ENCODE assay signal across 24 mouse cellular contexts in the genomic region with DNA sequence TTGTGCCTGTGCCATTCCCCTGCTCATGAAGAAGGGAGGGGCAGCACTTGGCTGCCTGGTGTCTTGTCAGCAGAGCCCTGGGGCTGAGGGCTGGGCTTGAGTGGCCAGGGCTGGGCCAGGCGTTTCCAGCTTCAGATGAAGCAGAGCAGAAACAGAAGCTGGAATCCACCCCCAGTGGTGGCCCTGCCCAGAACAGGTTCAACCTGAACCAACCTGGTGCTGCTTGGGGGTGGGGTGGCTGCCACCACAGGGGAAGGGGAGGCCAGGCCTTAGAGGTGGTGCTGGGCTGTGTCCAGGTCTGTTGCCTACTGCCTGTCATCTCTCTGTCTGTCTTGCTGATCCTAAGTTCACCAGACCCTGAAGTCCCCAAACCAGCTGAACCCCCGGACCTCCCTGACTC. TPM values are rescaled to one million over a fixed set of nuclear protein-coding genes. Genes with fewer than 3 reads are reported as not detected.
DNase-seq lines count a peak whose midpoint lies in the region; ATAC-seq and TF ChIP-seq lines count a peak whose summit lies in the region.
"Had no signal": no experiment of that assay in that cellular context is flagged by ENCODE, and none has a peak within 500 bp of the region (broad histone marks: within the 10 kb centered on the region; RNA-seq: fewer than 3 reads in every experiment).

No protein-coding gene starts in this region.

- H3K9me3 ChIP-seq in kidney, embryonic 16.5 days (ENCODE audit: low read length), result no peaks in the 10 kb centered on the region
- H3K9me3 ChIP-seq in stomach, embryonic 14.5 days (ENCODE audit: control insufficient read depth, low read depth, low read length), result no peaks in the 10 kb centered on the region
- no peaks in the 10 kb centered on the region for H3K9me3 ChIP-seq in stomach, postnatal 0 days (ENCODE audit: control insufficient read depth, low read length)
- H3K9me3 ChIP-seq: embryonic facial prominence, embryonic 13.5 days; forebrain, embryonic 10.5 days; heart, embryonic 10.5 days; hindbrain, embryonic 12.5 days had no signal

- H3K36me3 ChIP-seq in kidney, embryonic 16.5 days (ENCODE audit: insufficient read depth, low read length), result no peaks in the 10 kb centered on the region
- H3K36me3 ChIP-seq in kidney, adult 2 months (ENCODE audit: control insufficient read depth, insufficient read depth, low read length), result no peaks in the 10 kb centered on the region
- no peaks in the 10 kb centered on the region for H3K36me3 ChIP-seq in stomach, embryonic 14.5 days (ENCODE audit: control insufficient read depth, insufficient read depth, low read length)
- no peaks in the 10 kb centered on the region for H3K36me3 ChIP-seq in stomach, postnatal 0 days (ENCODE audit: control insufficient read depth, insufficient read depth, low read length)
- H3K36me3 ChIP-seq: embryonic facial prominence, embryonic 13.5 days; forebrain, embryonic 10.5 days; heart, embryonic 10.5 days; hindbrain, embryonic 12.5 days had no signal

- no peak overlapping the region for H3K9ac ChIP-seq in kidney, embryonic 16.5 days (replicated peaks; ENCODE audit: low read length)
- H3K9ac ChIP-seq in stomach, embryonic 14.5 days (replicated peaks; ENCODE audit: low read depth, low read length), result no peak overlapping the region
- H3K9ac ChIP-seq in stomach, postnatal 0 days (ENCODE audit: low read length), result no peak overlapping the region
- H3K9ac ChIP-seq: embryonic facial prominence, embryonic 13.5 days; hindbrain, embryonic 12.5 days had no signal

- no peak for TF ChIP-seq POLR2A in kidney, adult 2 months (IDR thresholded peaks at IDR 0.05; ENCODE audit: low read depth, low read length)

- no peaks in the 10 kb centered on the region for H3K27me3 ChIP-seq in kidney, embryonic 16.5 days (ENCODE audit: insufficient read depth, low read length)
- H3K27me3 ChIP-seq in kidney, adult 2 months (replicated peaks; ENCODE audit: control insufficient read depth, insufficient read depth, low read length), result no peaks in the 10 kb centered on the region
- H3K27me3 ChIP-seq in stomach, embryonic 14.5 days (ENCODE audit: control insufficient read depth, insufficient read depth, low read length), result no peaks in the 10 kb centered on the region
- H3K27me3 ChIP-seq in stomach, postnatal 0 days (ENCODE audit: control insufficient read depth, insufficient read depth, low read length), result no peaks in the 10 kb centered on the region
- H3K27me3 ChIP-seq: embryonic facial prominence, embryonic 13.5 days; Patski had no signal

- no peak for TF ChIP-seq EP300 in stomach, postnatal 0 days (optimal IDR thresholded peaks at IDR 0.05)

- peak; percentile 31; the same call in 1 of the 2 replicates for ATAC-seq in kidney, embryonic 16.5 days (ENCODE audit: low FRiP score, low TSS enrichment)
- ATAC-seq in stomach, embryonic 14.5 days (ENCODE audit: insufficient number of reproducible peaks, insufficient read depth, low FRiP score, low read depth), result peak; percentile 74
- ATAC-seq in stomach, postnatal 0 days (ENCODE audit: low FRiP score, low TSS enrichment), result peak; percentile 63; the same call in 1 of the 2 replicates
- ATAC-seq: activated CD4-positive, CD25-positive, alpha-beta regulatory T cell, adult 4 months; forebrain, embryonic 14.5 days; Patski had no signal

- no peak for DNase-seq in kidney, adult 2 months
- DNase-seq in urinary bladder, adult 18-20 months (ENCODE audit: low spot score in 2 of 2), result peak; percentile 33 to 45
- DNase-seq in urinary bladder, postnatal 4 days (ENCODE audit: low spot score in 2 of 2), result no peak
- peak; percentile 35 for DNase-seq in stomach, postnatal 0 days (ENCODE audit: low spot score)
- no peak for DNase-seq in layer of hippocampus, postnatal 14 days (ENCODE audit: low spot score in 2 of 2)
- DNase-seq: adrenal gland, postnatal 14 days; cerebellum, adult 11-12 months; cerebellum, adult 9-10 months; cerebellum, postnatal 25 days; gastrocnemius, postnatal 10 days; heart, adult 18-20 months; heart, postnatal 10 days; heart, postnatal 4 days had no signal

- no peak overlapping the region for H3K27ac ChIP-seq in kidney, embryonic 16.5 days (ENCODE audit: low read length)
- H3K27ac ChIP-seq in kidney, adult 2 months (ENCODE audit: insufficient read depth, low read depth, low read length), result no peak overlapping the region
- H3K27ac ChIP-seq in stomach, embryonic 14.5 days (ENCODE audit: low read length), result no peak overlapping the region
- 0 out of 2 replicates have a peak overlapping the region, but pooled peaks have one; percentile 18 for H3K27ac ChIP-seq in stomach, postnatal 0 days (replicated peaks)
- H3K27ac ChIP-seq: embryonic facial prominence, embryonic 13.5 days; forebrain, embryonic 10.5 days; heart, embryonic 10.5 days; hindbrain, embryonic 12.5 days had no signal

- no peak overlapping the region for H3K4me2 ChIP-seq in kidney, embryonic 16.5 days (replicated peaks; ENCODE audit: low read depth, low read length)
- H3K4me2 ChIP-seq in stomach, embryonic 14.5 days (replicated peaks; ENCODE audit: low read depth, low read length), result no peak overlapping the region
- H3K4me2 ChIP-seq in stomach, postnatal 0 days (replicated peaks; ENCODE audit: low read depth), result no peak overlapping the region
- H3K4me2 ChIP-seq: embryonic facial prominence, embryonic 13.5 days; hindbrain, embryonic 12.5 days had no signal

- WGBS in kidney, embryonic 16.5 days, result 69% methylated on average over 2 of the region's 2 CpGs
- WGBS in kidney, adult 2 months, result 68% methylated on average over 2 of the region's 2 CpGs
- WGBS in stomach, embryonic 14.5 days, result 71% methylated on average over 2 of the region's 2 CpGs
- WGBS in stomach, postnatal 0 days, result 66% methylated on average over 2 of the region's 2 CpGs

- H3K4me1 ChIP-seq in kidney, embryonic 16.5 days (ENCODE audit: insufficient read depth, low read length), result no peaks in the 10 kb centered on the region
- H3K4me1 ChIP-seq in kidney, adult 2 months (ENCODE audit: control insufficient read depth, insufficient read depth, low read length), result no peaks in the 10 kb centered on the region
- no peaks in the 10 kb centered on the region for H3K4me1 ChIP-seq in stomach, embryonic 14.5 days (ENCODE audit: control insufficient read depth, insufficient read depth, low read length)
- no peaks in the 10 kb centered on the region for H3K4me1 ChIP-seq in stomach, postnatal 0 days (replicated peaks; ENCODE audit: control insufficient read depth, insufficient read depth)
- H3K4me1 ChIP-seq: embryonic facial prominence, embryonic 13.5 days; forebrain, embryonic 10.5 days had no signal

- no peak for TF ChIP-seq CTCF in kidney, adult 2 months (conservative IDR thresholded peaks at IDR 0.05; ENCODE audit: insufficient read depth, insufficient read length, low read depth, low read length)
- no peak for TF ChIP-seq CTCF in stomach, postnatal 0 days (IDR thresholded peaks at IDR 0.05; ENCODE audit: low read depth)

- H3K4me3 ChIP-seq in kidney, embryonic 16.5 days (ENCODE audit: low read length), result no peak overlapping the region
- no peak overlapping the region for H3K4me3 ChIP-seq in kidney, adult 2 months (ENCODE audit: insufficient read depth, low read depth, low read length)
- H3K4me3 ChIP-seq in stomach, embryonic 14.5 days (ENCODE audit: low read depth, low read length), result no peak overlapping the region
- no peak overlapping the region for H3K4me3 ChIP-seq in stomach, postnatal 0 days (ENCODE audit: low read depth, low read length)
- H3K4me3 ChIP-seq: embryonic facial prominence, embryonic 13.5 days; erythroblast, embryonic 14.5 days; forebrain, embryonic 10.5 days; heart, embryonic 10.5 days; hindbrain, embryonic 12.5 days had no signal

RNA-seq across cellular contexts. Expression of a gene that starts 13.0 kb away (rescaled TPM):
- polyA plus RNA-seq in kidney, embryonic 16.5 days (2015; fragmentation: Nextera tagmentation; extraction: Ambion mirVana), result 0.75 and 1.3 TPM in 2 replicates
- 0.11 and 0.30 TPM in 2 replicates for polyA plus RNA-seq in kidney, adult 2 months (2012; rRNA removed)
- polyA plus RNA-seq in stomach, embryonic 14.5 days (2014; fragmentation: Nextera tagmentation; extraction: Ambion mirVana), result 3.9 and 4.6 TPM in 2 replicates
- polyA plus RNA-seq in stomach, postnatal 0 days (2015; fragmentation: Nextera tagmentation; extraction: Ambion mirVana), result 4.3 and 4.5 TPM in 2 replicates
- total RNA-seq in layer of hippocampus, postnatal 14 days (2021), result under 1 TPM in 1 of 2 experiments, not detected in 1; 0.21 TPM
- total RNA-seq: adrenal gland, postnatal 14 days; CH12.LX; gastrocnemius, postnatal 10 days; heart, adult 18-20 months; heart, postnatal 10 days; heart, postnatal 4 days had no signal

RNA-seq across cellular contexts. Expression of a gene that starts 25.1 kb away (rescaled TPM):
- 6.5 and 14.0 TPM in 2 replicates for polyA plus RNA-seq in kidney, embryonic 16.5 days (2015; fragmentation: Nextera tagmentation; extraction: Ambion mirVana)
- 2.2 and 5.9 TPM in 2 replicates for polyA plus RNA-seq in kidney, adult 2 months (2012; rRNA removed)
- polyA plus RNA-seq in stomach, embryonic 14.5 days (2014; fragmentation: Nextera tagmentation; extraction: Ambion mirVana), result 3.2 and 3.7 TPM in 2 replicates
- polyA plus RNA-seq in stomach, postnatal 0 days (2015; fragmentation: Nextera tagmentation; extraction: Ambion mirVana), result 0.76 and 1.2 TPM in 2 replicates
- total RNA-seq in layer of hippocampus, postnatal 14 days (2021), result under 1 TPM; 0.33 to 0.65 TPM
- total RNA-seq: CH12.LX; heart, adult 18-20 months; heart, postnatal 10 days had no signal
- polyA plus RNA-seq: activated CD4-positive, CD25-positive, alpha-beta regulatory T cell, adult 4 months; erythroblast, embryonic 14.5 days; Patski had no signal

RNA-seq across cellular contexts. Expression of a gene that starts 48.8 kb away (rescaled TPM):
- polyA plus RNA-seq in kidney, embryonic 16.5 days (2015; fragmentation: Nextera tagmentation; extraction: Ambion mirVana), result 1.5 and 1.6 TPM in 2 replicates
- 0.99 and 5.1 TPM in 2 replicates for polyA plus RNA-seq in kidney, adult 2 months (2012; rRNA removed)
- polyA plus RNA-seq in stomach, embryonic 14.5 days (2014; fragmentation: Nextera tagmentation; extraction: Ambion mirVana), result 1.3 and 1.6 TPM in 2 replicates
- 0.61 and 0.98 TPM in 2 replicates for polyA plus RNA-seq in stomach, postnatal 0 days (2015; fragmentation: Nextera tagmentation; extraction: Ambion mirVana)
- total RNA-seq in layer of hippocampus, postnatal 14 days (2021), result under 1 TPM in 1 of 2 experiments, not detected in 1; 0.19 TPM

Comparison
In these comparisons a context has a peak if more than half of its experiments do, and no peak if none do; other contexts are left out.
1. DNase-seq: peak in urinary bladder, adult 18-20 months (2 of 2) and stomach, postnatal 0 days (single experiment); none in kidney, adult 2 months (single experiment), urinary bladder, postnatal 4 days (0 of 2) and layer of hippocampus, postnatal 14 days (0 of 2).
2. Peak in every context shown above with its lines, with median percentiles within 50 percentile points of each other: ATAC-seq.